Mouse (Mus musculus) MEL (cell line): ENCODE results near the gene Thbs4. TPM values are rescaled to one million over a fixed set of nuclear protein-coding genes. Genes with fewer than 3 reads are reported as not detected.

Experiments
- DNase-seq: peaks from one replicate; pipeline ENCODE4 v3.0.0; 2011; ENCODE audit warnings: low read depth, low spot score
- H3K27ac ChIP-seq: 2 replicates; pipeline ENCODE4 v1.5.1; 2012; ENCODE audit warnings: low read depth, mild to moderate bottlenecking, control low read depth, low read length, moderate library complexity; ENCODE audit not compliant: control insufficient read depth
- H3K27me3 ChIP-seq, 2 experiments: fragments of 150-350 bp in 1 of 2; sonication (generic) in 1 of 2; 2 replicates each; pipeline ENCODE4 v1.6.1; 2012; ENCODE audit warnings: low read length in 2 of 2, mild to moderate bottlenecking in 2 of 2, improper control_type of control experiment in 1 of 2, moderate library complexity in 1 of 2; ENCODE audit not compliant: insufficient read depth in 2 of 2, control insufficient read depth in 1 of 2
- H3K36me3 ChIP-seq, 2 experiments: 2 replicates each; pipeline ENCODE4 v1.6.1; 2012 to 2014; ENCODE audit warnings: low read length in 2 of 2, improper control_type of control experiment in 1 of 2, inconsistent platforms in 1 of 2, mild to moderate bottlenecking in 1 of 2; ENCODE audit not compliant: insufficient read depth in 2 of 2, control insufficient read depth in 1 of 2
- H3K4me1 ChIP-seq, 2 experiments: fragments of 150-350 bp in 1 of 2; sonication (generic) in 1 of 2; 2 replicates each; pipeline ENCODE4 v1.6.1; 2012; ENCODE audit warnings: low read length in 2 of 2, improper control_type of control experiment in 1 of 2, mild to moderate bottlenecking in 1 of 2; ENCODE audit not compliant: insufficient read depth in 2 of 2, control insufficient read depth in 1 of 2
- H3K4me3 ChIP-seq, 2 experiments: fragments of 150-350 bp in 1 of 2; sonication (generic) in 1 of 2; 2 replicates each; pipeline ENCODE4 v1.5.1; 2012; ENCODE audit warnings: low read depth in 2 of 2, low read length in 2 of 2, mild to moderate bottlenecking in 2 of 2, moderate library complexity in 2 of 2, control low read depth in 1 of 2, improper control_type of control experiment in 1 of 2; ENCODE audit not compliant: control insufficient read depth in 1 of 2, insufficient read depth in 1 of 2
- H3K79me2 ChIP-seq: 2 replicates; pipeline ENCODE4 v1.6.1; 2012; ENCODE audit warnings: mild to moderate bottlenecking, low read length, moderate library complexity; ENCODE audit not compliant: control insufficient read depth, poor library complexity, insufficient read depth
- H3K9ac ChIP-seq: 2 replicates; pipeline ENCODE4 v1.6.1; 2012; ENCODE audit warnings: low read depth, mild to moderate bottlenecking, control low read depth, low read length, moderate library complexity; ENCODE audit not compliant: control insufficient read depth, poor library complexity, severe bottlenecking
- H3K9me3 ChIP-seq: fragments of 150-350 bp; sonication (generic); replicated peaks from 2 replicates; pipeline ENCODE4 v1.6.1; 2012; ENCODE audit warnings: mild to moderate bottlenecking, low read length, improper control_type of control experiment, moderate library complexity; ENCODE audit not compliant: insufficient read depth
- BHLHE40 ChIP-seq: IDR thresholded peaks from 2 replicates; pipeline ENCODE4 v1.6.1; 2012; ENCODE audit warnings: low read depth, mild to moderate bottlenecking, inconsistent platforms, low read length, improper control_type of control experiment, borderline replicate concordance
- CHD1 ChIP-seq: IDR thresholded peaks from 2 replicates; pipeline ENCODE4 v1.6.1; 2012; ENCODE audit warnings: low read depth, mild to moderate bottlenecking, inconsistent platforms, low read length, improper control_type of control experiment
- E2F4 ChIP-seq: IDR thresholded peaks from 2 replicates; pipeline ENCODE4 v1.6.1; 2011; ENCODE audit warnings: low read depth, low read length, improper control_type of control experiment, borderline replicate concordance
- GABPA ChIP-seq: IDR thresholded peaks from 2 replicates; pipeline ENCODE4 v1.6.1; 2012; ENCODE audit warnings: low read depth, mild to moderate bottlenecking, inconsistent platforms, low read length, improper control_type of control experiment, moderate library complexity
- JUND ChIP-seq: IDR thresholded peaks from 2 replicates; pipeline ENCODE4 v1.6.1; 2011; ENCODE audit warnings: low read depth, mild to moderate bottlenecking, improper control_type of control experiment, low read length
- MAX ChIP-seq: IDR thresholded peaks from 2 replicates; pipeline ENCODE4 v1.6.1; 2011; ENCODE audit warnings: low read length, improper control_type of control experiment
- MAZ ChIP-seq: IDR thresholded peaks from 2 replicates; pipeline ENCODE4 v1.6.1; 2012; ENCODE audit warnings: low read depth, mild to moderate bottlenecking, inconsistent platforms, low read length, improper control_type of control experiment
- MXI1 ChIP-seq: IDR thresholded peaks from 2 replicates; pipeline ENCODE4 v1.6.1; 2011; ENCODE audit warnings: mild to moderate bottlenecking, low read depth, low read length, improper control_type of control experiment
- NRF1 ChIP-seq: IDR thresholded peaks from 2 replicates; pipeline ENCODE4 v1.6.1; 2014; ENCODE audit warnings: low read depth, mild to moderate bottlenecking, inconsistent platforms, low read length, improper control_type of control experiment, moderate library complexity; ENCODE audit not compliant: poor library complexity, insufficient read depth, severe bottlenecking
- POLR2A ChIP-seq, 2 experiments: IDR thresholded peaks; 2 replicates each; pipeline ENCODE4 v1.6.1; 2011 to 2012; ENCODE audit warnings: low read length in 2 of 2, mild to moderate bottlenecking in 2 of 2, control low read depth in 1 of 2, improper control_type of control experiment in 1 of 2, low read depth in 1 of 2, moderate library complexity in 1 of 2; ENCODE audit not compliant: control insufficient read depth in 1 of 2, insufficient read depth in 1 of 2, poor library complexity in 1 of 2
- POLR2AphosphoS2 ChIP-seq: IDR thresholded peaks from 2 replicates; pipeline ENCODE4 v1.6.1; 2011; ENCODE audit warnings: low read length, improper control_type of control experiment
- SIN3A ChIP-seq: IDR thresholded peaks from 2 replicates; pipeline ENCODE4 v1.6.1; 2012; ENCODE audit warnings: low read length, improper control_type of control experiment, inconsistent platforms
- SMC3 ChIP-seq: IDR thresholded peaks from 2 replicates; pipeline ENCODE4 v1.6.1; 2011; ENCODE audit warnings: low read depth, low read length, improper control_type of control experiment
- TBP ChIP-seq: IDR thresholded peaks from 2 replicates; pipeline ENCODE4 v1.8.0; 2011; ENCODE audit warnings: low read depth, low read length, improper control_type of control experiment
- TCF12 ChIP-seq: IDR thresholded peaks from 2 replicates; pipeline ENCODE4 v1.6.1; 2014; ENCODE audit warnings: low read depth, mild to moderate bottlenecking, inconsistent platforms, low read length, improper control_type of control experiment, moderate library complexity
- UBTF ChIP-seq: IDR thresholded peaks from 2 replicates; pipeline ENCODE4 v1.6.1; 2012; ENCODE audit warnings: low read depth, mild to moderate bottlenecking, inconsistent platforms, low read length, improper control_type of control experiment, moderate library complexity, borderline replicate concordance; ENCODE audit not compliant: insufficient read depth
- USF1 ChIP-seq: IDR thresholded peaks from 2 replicates; pipeline ENCODE4 v1.6.1; 2014; ENCODE audit warnings: low read depth, mild to moderate bottlenecking, inconsistent platforms, low read length, improper control_type of control experiment, moderate library complexity
- USF2 ChIP-seq, 2 experiments: IDR thresholded peaks; 2 replicates each; pipeline ENCODE4 v1.6.1; 2011 to 2012; ENCODE audit warnings: improper control_type of control experiment in 2 of 2, low read length in 2 of 2, borderline replicate concordance in 1 of 2, inconsistent platforms in 1 of 2, low read depth in 1 of 2, mild to moderate bottlenecking in 1 of 2; ENCODE audit not compliant: insufficient read depth in 1 of 2
- ZMIZ1 ChIP-seq: IDR thresholded peaks from 2 replicates; pipeline ENCODE4 v1.6.1; 2012; ENCODE audit warnings: low read depth, mild to moderate bottlenecking, inconsistent platforms, low read length, improper control_type of control experiment, moderate library complexity
- ZNF384 ChIP-seq: IDR thresholded peaks from 2 replicates; pipeline ENCODE4 v1.6.1; 2012; ENCODE audit warnings: low read depth, mild to moderate bottlenecking, inconsistent platforms, low read length, improper control_type of control experiment
- polyA plus RNA-seq, 2 experiments: library from polyadenylated mRNA; stranded (reverse) in 1 of 2; unstranded in 1 of 2; fragments of >175 nt in 1 of 2; fragments of >200 nt in 1 of 2; gene quantifications; 2 replicates each; pipeline versions ENCODE4 v1.2.1 to v1.2.4; 2012; ENCODE audit warnings: low replicate concordance in 2 of 2, low read depth in 1 of 2; ENCODE audit not compliant: insufficient read length in 2 of 2, insufficient read depth in 1 of 2, missing spikeins in 1 of 2
- total RNA-seq: library from RNA; depleted of rRNA; stranded (reverse); fragments of 300-350 nt; gene quantifications from 2 replicates; pipeline ENCODE4 v1.2.3, GENCODE M21; 2012

Gene Thbs4
- total and polyA plus RNA-seq, 3 experiments = not detected

DNA sequence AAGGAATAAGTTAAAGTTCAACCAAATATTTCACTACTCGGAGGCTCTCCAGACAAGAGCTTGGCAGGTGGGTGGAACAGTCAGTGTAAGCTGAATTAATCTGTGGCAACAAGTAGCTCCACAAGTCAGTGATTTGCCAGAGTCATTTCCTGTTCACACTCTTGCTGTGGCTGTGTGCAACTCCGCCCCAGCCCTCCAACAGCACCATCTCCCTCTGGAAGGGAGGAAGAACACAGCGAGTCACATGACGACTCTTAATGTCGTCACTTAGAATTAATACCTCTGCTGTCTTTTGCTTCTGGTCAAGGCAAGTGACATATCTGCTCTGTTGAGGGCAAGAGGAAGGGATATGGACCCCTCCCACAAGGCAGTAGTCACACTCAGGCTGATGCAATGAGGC, 72.2 kb downstream of the Thbs4 start:
- Histone ChIP-seq H3K4me3 (no peak overlapping the region), H3K4me1 (no peaks in the 10 kb centered on the region; a peak in 2 of 4 replicates), H3K9ac (no peak overlapping the region), H3K27me3 (peaks cover 0 to 1% of the 10 kb centered on the region in 2 experiments; a peak in 2 of 4 replicates), H3K79me2 (no peaks in the 10 kb centered on the region)
- DNase-seq = no peak
- TF ChIP-seq NRF1 (no peak), GABPA (no peak), E2F4 (no peak), TBP (no peak), MAZ (no peak), POLR2A (IDR thresholded peaks at IDR 0.05; ENCODE audit: control insufficient read depth in 1 of 2, insufficient read depth in 1 of 2, low read depth in 1 of 2, low read length in 2 of 2, poor library complexity in 1 of 2) (no peak), TCF12 (no peak), UBTF (no peak), JUND (no peak), SIN3A (no peak), MAX (no peak), USF1 (no peak), ZMIZ1 (no peak), CHD1 (no peak), BHLHE40 (no peak), USF2 (IDR thresholded peaks at IDR 0.05; ENCODE audit: borderline replicate concordance in 1 of 2, insufficient read depth in 1 of 2, low read depth in 1 of 2, low read length in 2 of 2) (no peak), ZNF384 (no peak)
- TF ChIP-seq, all 39 proteins: peak for 0
- Histone ChIP-seq H3K36me3 (no peaks in the 10 kb centered on the region), H3K27ac (no peak overlapping the region), H3K9me3 (no peaks in the 10 kb centered on the region)

DNA sequence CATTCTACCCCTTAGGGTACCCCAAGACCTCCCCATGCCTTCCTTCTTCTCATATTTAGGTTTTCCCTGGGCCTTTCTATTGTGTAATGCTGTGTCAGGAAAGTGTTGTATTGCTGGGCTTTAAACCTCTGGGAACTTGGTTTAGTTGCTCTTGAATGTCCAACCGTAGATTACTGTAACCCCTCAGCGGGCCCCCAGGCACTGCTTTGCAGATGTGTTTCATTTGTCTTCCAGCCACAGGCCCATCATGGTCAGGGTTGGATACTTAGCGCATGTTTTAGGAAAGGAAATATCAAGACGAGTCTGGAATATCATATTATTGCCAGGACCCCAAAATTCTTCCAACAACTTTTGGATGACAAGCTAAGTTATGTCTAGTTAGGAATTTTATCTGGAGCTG, 73.6 kb downstream of the Thbs4 start:
- Histone ChIP-seq H3K9ac (no peak overlapping the region), H3K36me3 (no peaks in the 10 kb centered on the region), H3K9me3 (no peaks in the 10 kb centered on the region), H3K4me3 (no peak overlapping the region), H3K4me1 (no peaks in the 10 kb centered on the region; a peak in 2 of 4 replicates), H3K27me3 (peaks cover 0 to 1% of the 10 kb centered on the region in 2 experiments; a peak in 2 of 4 replicates), H3K27ac (no peak overlapping the region), H3K79me2 (no peaks in the 10 kb centered on the region)
- no peak for TF ChIP-seq SMC3
- no peak for TF ChIP-seq USF1
- no peak for TF ChIP-seq MAX
- TF ChIP-seq MXI1 = no peak
- no peak for TF ChIP-seq TBP
- no peak for TF ChIP-seq POLR2AphosphoS2
- DNase-seq = no peak
